Mouse (Mus musculus): ENCODE data around the gene Tsfm. TPM values are rescaled to one million over a fixed set of nuclear protein-coding genes. Genes with fewer than 3 reads are reported as not detected.

Gene Tsfm
- polyA plus RNA-seq, 1 experiment from 2014 or later = 99.1 TPM

- peaks cover 39% of the 10 kb centered on the region for H3K36me3 ChIP-seq
- 0 out of 2 replicates have a peak overlapping the region, but pooled peaks have one; percentile 2 for H3K4me3 ChIP-seq (replicated peaks)
- peak overlapping the region; percentile 98 for H3K4me2 ChIP-seq
- no peak for ATAC-seq (ENCODE audit: insufficient number of reproducible peaks, insufficient read depth, low FRiP score, low TSS enrichment, low read depth)
- 0 out of 2 replicates have a peak overlapping the region, but pooled peaks have one; percentile 4 for H3K9ac ChIP-seq (replicated peaks)
- peaks cover 92% of the 10 kb centered on the region for H3K4me1 ChIP-seq (replicated peaks)
- H3K27me3 ChIP-seq = no peaks in the 10 kb centered on the region
- 55% methylated on average over 5 of the region's 5 CpGs for WGBS
- H3K27ac ChIP-seq = peak overlapping the region; percentile 32; the same call in 1 of the 2 replicates
- no peaks in the 10 kb centered on the region for H3K9me3 ChIP-seq
These were observed 46.2 kb downstream of the Tsfm start for GRCm38 (mm10) chr10:126984189-126985004.

GRCm38 (mm10) chr10:126983193-126983725 lies 47.4 kb downstream of the Tsfm start:
- Histone ChIP-seq H3K4me2 (peak overlapping the region; percentile 98), H3K27me3 (no peaks in the 10 kb centered on the region), H3K4me3 (replicated peaks) (peak overlapping the region; percentile 19), H3K9ac (replicated peaks) (peak overlapping the region; percentile 23; the same call in 1 of the 2 replicates), H3K27ac (peak overlapping the region; percentile 35; the same call in 1 of the 2 replicates), H3K9me3 (no peaks in the 10 kb centered on the region), H3K4me1 (replicated peaks) (peaks cover 81% of the 10 kb centered on the region), H3K36me3 (peaks cover 33% of the 10 kb centered on the region)
- ATAC-seq (ENCODE audit: insufficient number of reproducible peaks, insufficient read depth, low FRiP score, low TSS enrichment, low read depth) = no peak
- 44% methylated on average over 14 of the region's 14 CpGs for WGBS

GRCm38 (mm10) chr10:126981746-126982145 lies 48.9 kb downstream of the Tsfm start:
- H3K9me3 ChIP-seq = no peaks in the 10 kb centered on the region
- H3K4me1 ChIP-seq (replicated peaks) = peaks cover 73% of the 10 kb centered on the region
- H3K36me3 ChIP-seq = peaks cover 29% of the 10 kb centered on the region
- H3K4me3 ChIP-seq (replicated peaks) = peak overlapping the region; percentile 100
- WGBS = 61% methylated on average over 3 of the region's 3 CpGs
- no peak overlapping the region for H3K27ac ChIP-seq
- ATAC-seq (ENCODE audit: insufficient number of reproducible peaks, insufficient read depth, low FRiP score, low TSS enrichment, low read depth) = no peak
- H3K9ac ChIP-seq (replicated peaks) = peak overlapping the region; percentile 46
- H3K4me2 ChIP-seq = peak overlapping the region; percentile 98
- no peaks in the 10 kb centered on the region for H3K27me3 ChIP-seq

- H3K9ac ChIP-seq (replicated peaks) = peak overlapping the region; percentile 98
- H3K36me3 ChIP-seq = peaks cover 24% of the 10 kb centered on the region
- 14% methylated on average over 11 of the region's 11 CpGs for WGBS
- no peaks in the 10 kb centered on the region for H3K9me3 ChIP-seq
- peaks cover 66% of the 10 kb centered on the region for H3K4me1 ChIP-seq (replicated peaks)
- peak overlapping the region; percentile 100 for H3K27ac ChIP-seq
- H3K4me2 ChIP-seq = peak overlapping the region; percentile 98
- H3K4me3 ChIP-seq (replicated peaks) = peak overlapping the region; percentile 100
- H3K27me3 ChIP-seq = no peaks in the 10 kb centered on the region
- no peak for ATAC-seq (ENCODE audit: insufficient number of reproducible peaks, insufficient read depth, low FRiP score, low TSS enrichment, low read depth)
These were observed 49.6 kb downstream of the Tsfm start for GRCm38 (mm10) chr10:126980933-126981530.

GRCm38 (mm10) chr10:126980221-126980932 lies 50.3 kb downstream of the Tsfm start:
- H3K4me1 ChIP-seq (replicated peaks) = peaks cover 60% of the 10 kb centered on the region
- peak overlapping the region; percentile 98 for H3K4me2 ChIP-seq

GRCm38 (mm10) chr10:126979636-126980151 lies 50.9 kb downstream of the Tsfm start:
- Histone ChIP-seq H3K36me3 (peaks cover 19% of the 10 kb centered on the region), H3K9ac (replicated peaks) (peak overlapping the region; percentile 98), H3K27ac (peak overlapping the region; percentile 100), H3K27me3 (no peaks in the 10 kb centered on the region), H3K4me3 (replicated peaks) (peak overlapping the region; percentile 100), H3K9me3 (no peaks in the 10 kb centered on the region), H3K4me2 (peak overlapping the region; percentile 98), H3K4me1 (replicated peaks) (peaks cover 53% of the 10 kb centered on the region)
- WGBS = under 1% methylated on average over 42 of the region's 57 CpGs
- no peak for ATAC-seq (ENCODE audit: insufficient number of reproducible peaks, insufficient read depth, low FRiP score, low TSS enrichment, low read depth)

More at GRCm38 (mm10) chr10:126980221-126980932, 50.3 kb downstream of the Tsfm start:
- ATAC-seq (ENCODE audit: insufficient number of reproducible peaks, insufficient read depth, low FRiP score, low TSS enrichment, low read depth) = no peak
- Histone ChIP-seq H3K4me3 (replicated peaks) (peak overlapping the region; percentile 100), H3K27me3 (no peaks in the 10 kb centered on the region), H3K36me3 (peaks cover 24% of the 10 kb centered on the region), H3K9me3 (no peaks in the 10 kb centered on the region), H3K9ac (replicated peaks) (peak overlapping the region; percentile 98), H3K27ac (peak overlapping the region; percentile 100)
- WGBS = 3% methylated on average over 16 of the region's 16 CpGs

GRCm38 (mm10) chr10:126979121-126979635 lies 51.5 kb downstream of the Tsfm start:
- Histone ChIP-seq H3K9me3 (no peaks in the 10 kb centered on the region), H3K4me1 (replicated peaks) (peaks cover 48% of the 10 kb centered on the region), H3K27ac (peak overlapping the region; percentile 100), H3K4me3 (replicated peaks) (peak overlapping the region; percentile 100), H3K9ac (replicated peaks) (peak overlapping the region; percentile 98), H3K27me3 (no peaks in the 10 kb centered on the region), H3K4me2 (peak overlapping the region; percentile 98), H3K36me3 (peaks cover 18% of the 10 kb centered on the region)
- no peak; the same call in 1 of the 2 replicates for ATAC-seq (ENCODE audit: insufficient number of reproducible peaks, insufficient read depth, low FRiP score, low TSS enrichment, low read depth)
- 0% methylated on average over 38 of the region's 62 CpGs for WGBS

- under 1% methylated on average over 55 of the region's 56 CpGs for WGBS
- H3K36me3 ChIP-seq = peaks cover 11% of the 10 kb centered on the region; the same call in 1 of the 2 replicates
- peak within 1 kb of the TSS; percentile 98 for H3K9ac ChIP-seq (replicated peaks)
- no peaks in the 10 kb centered on the region for H3K9me3 ChIP-seq
- H3K4me1 ChIP-seq (replicated peaks) = peaks cover 40% of the 10 kb centered on the region
- H3K27me3 ChIP-seq = no peaks in the 10 kb centered on the region
- H3K4me2 ChIP-seq = peak within 1 kb of the TSS; percentile 98
- peak within 1 kb of the TSS; percentile 100 for H3K4me3 ChIP-seq (replicated peaks)
- peak within 1 kb of the TSS; percentile 100 for H3K27ac ChIP-seq
- ATAC-seq (ENCODE audit: insufficient number of reproducible peaks, insufficient read depth, low FRiP score, low TSS enrichment, low read depth) = peak; percentile 92
These were observed 52.2 kb downstream of the Tsfm start, which contains the start of gene Ctdsp2 for GRCm38 (mm10) chr10:126978277-126978994. Gene Ctdsp2 (plus strand): TSS chr10:126978717.

GRCm38 (mm10) chr10:126977076-126977475 lies 53.6 kb downstream of the Tsfm start:
- WGBS = 78% methylated on average over 4 of the region's 4 CpGs
- Histone ChIP-seq H3K9me3 (no peaks in the 10 kb centered on the region), H3K36me3 (no peaks in the 10 kb centered on the region)

GRCm38 (mm10) chr10:126975706-126976105 lies 54.9 kb downstream of the Tsfm start:
- H3K4me1 ChIP-seq (replicated peaks) = peaks cover 39% of the 10 kb centered on the region
- H3K9ac ChIP-seq (replicated peaks) = no peak overlapping the region
- 91% methylated on average over 6 of the region's 6 CpGs for WGBS
- no peak overlapping the region for H3K27ac ChIP-seq
- no peaks in the 10 kb centered on the region for H3K36me3 ChIP-seq
- no peak for ATAC-seq (ENCODE audit: insufficient number of reproducible peaks, insufficient read depth, low FRiP score, low TSS enrichment, low read depth)
- no peak overlapping the region for H3K4me2 ChIP-seq
- H3K4me3 ChIP-seq (replicated peaks) = no peak overlapping the region
- no peaks in the 10 kb centered on the region for H3K27me3 ChIP-seq
- H3K9me3 ChIP-seq = no peaks in the 10 kb centered on the region

More at GRCm38 (mm10) chr10:126977076-126977475, 53.6 kb downstream of the Tsfm start:
- H3K9ac ChIP-seq (replicated peaks) = no peak overlapping the region
- no peak for ATAC-seq (ENCODE audit: insufficient number of reproducible peaks, insufficient read depth, low FRiP score, low TSS enrichment, low read depth)
- no peaks in the 10 kb centered on the region for H3K27me3 ChIP-seq
- no peak overlapping the region for H3K27ac ChIP-seq
- H3K4me1 ChIP-seq (replicated peaks) = peaks cover 40% of the 10 kb centered on the region
- H3K4me2 ChIP-seq = no peak overlapping the region
- H3K4me3 ChIP-seq (replicated peaks) = no peak overlapping the region
